Mouse (Mus musculus) neutrophil, adult 59 days (primary cell): ENCODE results near the gene Ndufb10. TPM values are rescaled to one million over a fixed set of nuclear protein-coding genes. Genes with fewer than 3 reads are reported as not detected.

Experiments
- total RNA-seq, 2 experiments: library from RNA; stranded (reverse); gene quantifications; 1 replicate in 1 of 2; 2 replicates in 1 of 2; pipeline ENCODE4 v1.2.4; 2023

The Ndufb10 gene
- 10 to 100 TPM; 65.0 to 72.7 TPM for total RNA-seq

DNA sequence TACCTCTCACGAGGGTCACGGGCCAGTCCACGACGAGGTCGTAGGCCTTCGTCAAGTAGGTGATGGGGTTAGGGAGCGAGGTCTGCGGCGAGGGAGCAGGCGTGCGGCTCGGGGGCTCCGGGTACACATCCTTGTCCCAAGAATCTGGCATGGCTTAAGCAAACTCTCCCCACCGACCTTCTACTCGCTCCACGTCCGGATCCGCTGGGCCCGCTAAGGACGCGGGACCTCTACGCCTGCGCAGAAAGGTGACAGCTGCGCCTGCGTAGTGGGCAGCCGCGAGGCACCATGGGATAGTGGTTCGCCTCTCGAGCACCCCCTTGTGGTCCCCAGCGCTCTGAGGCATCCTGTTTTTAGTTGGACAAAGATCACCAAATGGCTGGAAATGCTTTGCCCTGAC, at the start of gene Ndufb10:
Ndufb10 (minus strand) TSS at position 295 of the 400 bp plus-strand sequence.

GRCm38 (mm10) chr17:24752415-24753394, 28.4 kb upstream of the Ndufb10 start, which contains the start of gene Hs3st6:
Hs3st6 (plus strand) TSS chr17:24752988.

GRCm38 (mm10) chr17:24736330-24737051, 12.2 kb upstream of the Ndufb10 start, which contains the start of gene Msrb1:
Msrb1 (plus strand) TSS chr17:24736642.

DNA sequence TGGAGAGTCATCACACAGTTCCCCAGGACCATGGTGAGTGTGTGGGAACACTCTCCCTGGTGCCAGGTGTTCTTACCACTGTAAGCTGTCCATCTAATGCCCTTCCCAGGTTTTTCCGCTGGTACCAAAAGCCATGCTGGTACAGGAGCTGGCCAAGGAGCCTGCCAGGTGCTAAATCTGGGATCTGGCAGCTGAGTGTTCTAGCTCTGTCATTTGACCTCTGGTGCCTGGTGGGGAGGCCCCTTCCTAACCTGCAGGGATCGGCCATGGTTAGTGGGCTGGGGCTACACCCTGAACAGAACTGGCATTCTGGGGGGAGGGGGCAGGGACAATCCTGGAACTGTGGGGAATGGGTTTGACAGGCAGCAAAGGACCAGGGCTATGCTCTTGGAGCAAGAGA, 3.3 kb upstream of the Ndufb10 start, which contains the start of gene Rpl3l:
Rpl3l (plus strand) TSS at position 203 of the 400 bp plus-strand sequence.

GRCm38 (mm10) chr17:24717943-24718342, 6.3 kb downstream of the Ndufb10 start, which contains the start of the genes Rnf151 and Rps2:
Rnf151 (minus strand) TSS chr17:24718063.
Rps2 (plus strand) TSS chr17:24718116.

DNA sequence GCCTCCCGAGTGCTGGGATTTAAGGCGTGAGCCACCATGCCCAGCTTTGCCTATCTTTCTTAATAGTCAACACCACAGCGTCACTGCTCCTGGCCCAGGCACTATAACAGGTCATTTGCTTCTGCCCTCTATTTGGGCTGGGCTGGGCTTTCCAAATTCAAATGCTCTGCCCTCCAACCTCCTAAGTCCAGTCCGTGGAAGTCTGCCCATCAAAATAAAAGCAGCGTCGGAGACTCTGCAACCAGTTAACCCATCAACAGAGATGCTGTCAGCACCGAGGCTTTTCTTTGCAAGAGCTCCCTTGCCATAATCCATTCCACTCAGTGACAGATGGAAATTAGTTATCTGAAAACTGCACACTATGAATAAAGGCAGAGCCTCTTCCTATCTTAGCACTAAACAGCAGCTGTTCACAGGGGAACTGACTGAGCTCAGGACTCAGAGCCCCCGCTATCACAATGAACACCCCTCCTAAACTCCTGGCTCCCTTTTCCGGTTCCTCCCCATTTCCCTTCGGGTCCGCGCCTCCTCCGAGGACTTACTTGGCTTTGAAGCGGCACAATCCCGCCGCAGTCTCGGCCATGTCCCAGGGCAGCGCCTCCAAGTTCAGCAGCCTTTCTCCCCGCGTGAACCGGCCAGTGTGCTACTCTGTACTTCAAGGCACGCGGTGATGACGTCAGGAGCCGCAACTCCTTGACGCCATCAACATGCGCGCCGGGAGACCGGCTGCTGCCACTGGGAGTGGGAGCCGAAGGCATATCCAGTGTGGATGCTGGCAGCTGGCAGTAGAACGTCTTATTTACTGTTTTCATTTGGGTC, 17.1 kb downstream of the Ndufb10 start, which contains the start of gene Tbl3:
Tbl3 (minus strand) TSS at position 679 of the 819 bp plus-strand sequence.

GRCm38 (mm10) chr17:24696011-24696697, 28.1 kb downstream of the Ndufb10 start, which contains the start of the genes Gfer and Noxo1:
Gfer (minus strand) TSS chr17:24696156.
Noxo1 (plus strand) TSS chr17:24696234.

DNA sequence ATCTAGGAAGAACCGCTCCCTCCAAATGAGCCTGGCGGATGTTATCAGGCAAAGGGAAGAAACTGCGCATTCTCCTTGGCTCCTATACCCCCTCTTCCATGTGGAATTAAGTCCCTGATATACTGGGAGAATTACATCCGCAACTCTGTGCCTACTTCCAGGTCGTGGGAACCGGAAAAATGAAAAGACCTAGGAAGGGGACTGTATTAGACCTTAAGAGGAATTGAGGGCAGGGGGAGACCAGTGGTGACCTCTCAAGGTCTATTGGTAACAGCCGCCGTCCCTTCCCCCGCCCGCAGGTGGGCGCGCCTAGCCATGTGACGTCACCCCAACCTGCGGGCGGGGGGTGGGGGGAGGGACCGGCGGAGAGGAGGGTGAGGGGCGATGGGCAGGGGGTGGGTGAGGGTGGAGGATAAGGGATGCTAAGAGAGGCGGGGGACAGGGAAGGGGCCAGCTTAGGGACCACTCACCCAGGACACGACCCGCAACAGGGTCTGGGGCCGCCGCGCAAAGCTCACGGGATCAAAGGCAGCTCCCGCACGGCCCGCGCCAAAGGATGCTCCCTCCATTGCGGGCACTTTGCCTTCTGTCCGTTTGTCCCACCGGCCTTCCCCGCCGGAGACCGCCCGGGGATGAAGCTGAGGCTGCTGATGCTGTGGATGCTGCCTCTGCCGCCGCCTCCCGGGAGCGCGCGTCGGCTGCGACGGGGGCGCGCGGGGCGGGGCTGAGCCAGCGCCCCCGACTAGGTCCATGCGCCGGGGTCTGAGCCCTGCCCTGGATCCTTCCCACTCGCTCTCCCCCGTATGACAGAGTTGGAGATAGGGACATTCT, 34.8 kb downstream of the Ndufb10 start, which contains the start of gene Syngr3:
Syngr3 (minus strand) TSS at position 705 of the 831 bp plus-strand sequence.

Other genes starting within 250 kb of the Ndufb10 start
- 10 to 100 TPM; 42.8 to 46.1 TPM for gene Mlst8, start 245.4 kb downstream of the Ndufb10 start, total RNA-seq
- not detected for gene Caskin1, start 235.9 kb downstream of the Ndufb10 start, total RNA-seq
- 100 to 1,000 TPM; 132 to 134 TPM for gene Traf7, start 196.5 kb downstream of the Ndufb10 start, total RNA-seq
- 1 to 10 TPM in 1 of 2 experiments, under 1 TPM in 1; 0.95 to 1.1 TPM for gene Rab26, start 190.3 kb downstream of the Ndufb10 start, total RNA-seq
- gene Pkd1, start 174.6 kb downstream of the Ndufb10 start, total RNA-seq, result 10 to 100 TPM; 16.1 to 22.7 TPM
- gene Tsc2, start 91.8 kb downstream of the Ndufb10 start, total RNA-seq, result 10 to 100 TPM; 54.4 to 55.6 TPM
- 1 to 10 TPM; 1.3 to 2.5 TPM for gene Nthl1, start 91.8 kb downstream of the Ndufb10 start, total RNA-seq
- 1 to 10 TPM; 2.1 to 3.1 TPM for gene Slc9a3r2, start 74.2 kb downstream of the Ndufb10 start, total RNA-seq
- gene Npw, start 66.0 kb downstream of the Ndufb10 start, total RNA-seq, result not detected
- 10 to 100 TPM; 27.1 to 28.0 TPM for gene Zfp598, start 54.8 kb downstream of the Ndufb10 start, total RNA-seq
- gene Syngr3, start 34.5 kb downstream of the Ndufb10 start, total RNA-seq, result not detected
- gene Gfer, start 28.3 kb downstream of the Ndufb10 start, total RNA-seq, result 1 to 10 TPM; 7.6 to 9.4 TPM
- 1 to 10 TPM; 1.2 to 1.5 TPM for gene Noxo1, start 28.2 kb downstream of the Ndufb10 start, total RNA-seq
- gene Tbl3, start 16.8 kb downstream of the Ndufb10 start, total RNA-seq, result 10 to 100 TPM; 16.4 to 16.5 TPM
- not detected for gene Rnf151, start 6.4 kb downstream of the Ndufb10 start, total RNA-seq
- 100 to 1,000 TPM; 535 to 536 TPM for gene Rps2, start 6.4 kb downstream of the Ndufb10 start, total RNA-seq
- 1 to 10 TPM; 1.9 to 2.1 TPM for gene Rpl3l, start 3.3 kb upstream of the Ndufb10 start, total RNA-seq
- 1,000 to 10,000 TPM; 1,180 to 1,230 TPM for gene Msrb1, start 12.2 kb upstream of the Ndufb10 start, total RNA-seq
- gene Hs3st6, start 28.5 kb upstream of the Ndufb10 start, total RNA-seq, result not detected
- gene Meiob, start 79.8 kb upstream of the Ndufb10 start, total RNA-seq, result not detected
- gene Hagh, start 115.7 kb upstream of the Ndufb10 start, total RNA-seq, result 10 to 100 TPM; 46.5 to 47.8 TPM
- 1 to 10 TPM; 3.7 to 4.0 TPM for gene Fahd1, start 125.9 kb upstream of the Ndufb10 start, total RNA-seq
- gene Igfals, start 141.5 kb upstream of the Ndufb10 start, total RNA-seq, result under 1 TPM; 0.18 to 0.75 TPM
- 10 to 100 TPM; 39.3 to 50.6 TPM for gene Nubp2, start 161.9 kb upstream of the Ndufb10 start, total RNA-seq
- 10 to 100 TPM; 24.0 to 27.7 TPM for gene Spsb3, start 162.2 kb upstream of the Ndufb10 start, total RNA-seq
- gene Eme2, start 170.6 kb upstream of the Ndufb10 start, total RNA-seq, result 10 to 100 TPM; 12.1 to 16.3 TPM
- 10 to 100 TPM; 19.0 to 21.1 TPM for gene Mrps34, start 170.6 kb upstream of the Ndufb10 start, total RNA-seq
- gene Nme3, start 172.0 kb upstream of the Ndufb10 start, total RNA-seq, result 10 to 100 TPM; 19.8 to 20.9 TPM
- gene Mapk8ip3, start 212.5 kb upstream of the Ndufb10 start, total RNA-seq, result 10 to 100 TPM; 64.6 to 76.0 TPM
- 10 to 100 TPM; 37.2 to 45.7 TPM for gene Jpt2, start 236.2 kb upstream of the Ndufb10 start, total RNA-seq